Mouse (Mus musculus): ENCODE data around the gene Lmtk2. TPM values are rescaled to one million over a fixed set of nuclear protein-coding genes. Genes with fewer than 3 reads are reported as not detected.

Gene Lmtk2
- polyA plus RNA-seq, 1 experiment from 2014 or later: 4.1 TPM

GRCm38 (mm10) chr5:144221305-144221704, 121.1 kb downstream of the Lmtk2 start:
- 0 out of 2 replicates have a peak overlapping the region, but pooled peaks have one; percentile 17 for H3K27ac ChIP-seq (replicated peaks)
- 57% methylated on average over 4 of the region's 4 CpGs for WGBS
- peaks cover 10% of the 10 kb centered on the region for H3K36me3 ChIP-seq
- H3K9ac ChIP-seq: no peak overlapping the region
- peak overlapping the region; percentile 79 for H3K4me2 ChIP-seq
- ATAC-seq (ENCODE audit: extremely low read depth, insufficient number of reproducible peaks, low FRiP score, low TSS enrichment): no peak
- H3K9me3 ChIP-seq: no peaks in the 10 kb centered on the region
- H3K4me3 ChIP-seq: no peak overlapping the region
- H3K27me3 ChIP-seq (replicated peaks): no peaks in the 10 kb centered on the region
- peaks cover 25% of the 10 kb centered on the region for H3K4me1 ChIP-seq

GRCm38 (mm10) chr5:144222811-144223502, 122.7 kb downstream of the Lmtk2 start:
- H3K4me1 ChIP-seq: peaks cover 25% of the 10 kb centered on the region
- H3K4me3 ChIP-seq: peak overlapping the region; percentile 80
- H3K27ac ChIP-seq (replicated peaks): peak overlapping the region; percentile 67
- peak overlapping the region; percentile 79 for H3K4me2 ChIP-seq
- no peaks in the 10 kb centered on the region for H3K9me3 ChIP-seq
- H3K36me3 ChIP-seq: no peaks in the 10 kb centered on the region
- no peaks in the 10 kb centered on the region for H3K27me3 ChIP-seq (replicated peaks)
- WGBS: 2% methylated on average over 25 of the region's 25 CpGs
- no peak for ATAC-seq (ENCODE audit: extremely low read depth, insufficient number of reproducible peaks, low FRiP score, low TSS enrichment)
- peak overlapping the region; percentile 89 for H3K9ac ChIP-seq

GRCm38 (mm10) chr5:144223503-144223862, 123.2 kb downstream of the Lmtk2 start, which contains the start of gene Tecpr1:
Gene Tecpr1 (minus strand): TSS chr5:144223615.
- no peaks in the 10 kb centered on the region for H3K9me3 ChIP-seq
- H3K27me3 ChIP-seq (replicated peaks): no peaks in the 10 kb centered on the region
- peak within 1 kb of the TSS; percentile 80 for H3K4me3 ChIP-seq
- H3K4me1 ChIP-seq: peaks cover 25% of the 10 kb centered on the region
- peak within 1 kb of the TSS; percentile 79 for H3K4me2 ChIP-seq
- WGBS: 0% methylated on average over 37 of the region's 37 CpGs
- peak within 1 kb of the TSS; percentile 91 for H3K9ac ChIP-seq
- H3K36me3 ChIP-seq: no peaks in the 10 kb centered on the region
- H3K27ac ChIP-seq (replicated peaks): peak within 1 kb of the TSS; percentile 80
- ATAC-seq (ENCODE audit: extremely low read depth, insufficient number of reproducible peaks, low FRiP score, low TSS enrichment): peak; percentile 95

GRCm38 (mm10) chr5:144223899-144224816, 123.9 kb downstream of the Lmtk2 start:
- Histone ChIP-seq H3K4me3 (peak overlapping the region; percentile 80), H3K9me3 (no peaks in the 10 kb centered on the region), H3K27me3 (replicated peaks) (no peaks in the 10 kb centered on the region), H3K36me3 (no peaks in the 10 kb centered on the region), H3K4me1 (peaks cover 22% of the 10 kb centered on the region), H3K9ac (peak overlapping the region; percentile 91), H3K4me2 (peak overlapping the region; percentile 79), H3K27ac (replicated peaks) (peak overlapping the region; percentile 80)
- 25% methylated on average over 18 of the region's 18 CpGs for WGBS
- no peak for ATAC-seq (ENCODE audit: extremely low read depth, insufficient number of reproducible peaks, low FRiP score, low TSS enrichment)

- Histone ChIP-seq H3K27me3 (replicated peaks) (no peaks in the 10 kb centered on the region), H3K36me3 (no peaks in the 10 kb centered on the region), H3K9ac (no peak overlapping the region), H3K9me3 (peaks cover 6% of the 10 kb centered on the region; the same call in 1 of the 2 replicates), H3K4me2 (no peak overlapping the region), H3K27ac (replicated peaks) (no peak overlapping the region), H3K4me3 (no peak overlapping the region), H3K4me1 (peaks cover 21% of the 10 kb centered on the region)
- ATAC-seq (ENCODE audit: extremely low read depth, insufficient number of reproducible peaks, low FRiP score, low TSS enrichment): no peak
- 35% methylated on average over 11 of the region's 11 CpGs for WGBS
Measured at GRCm38 (mm10) chr5:144226220-144226619, 126.0 kb downstream of the Lmtk2 start.

GRCm38 (mm10) chr5:144230216-144230615, 130.0 kb downstream of the Lmtk2 start:
- no peak for ATAC-seq (ENCODE audit: extremely low read depth, insufficient number of reproducible peaks, low FRiP score, low TSS enrichment)
- no peak overlapping the region for H3K27ac ChIP-seq (replicated peaks)
- H3K27me3 ChIP-seq (replicated peaks): no peaks in the 10 kb centered on the region
- no peak overlapping the region for H3K4me2 ChIP-seq
- H3K36me3 ChIP-seq: no peaks in the 10 kb centered on the region
- H3K9me3 ChIP-seq: peaks cover 9% of the 10 kb centered on the region; the same call in 1 of the 2 replicates
- no peaks in the 10 kb centered on the region for H3K4me1 ChIP-seq
- H3K9ac ChIP-seq: no peak overlapping the region
- no peak overlapping the region for H3K4me3 ChIP-seq
- WGBS: 80% methylated on average over 7 of the region's 7 CpGs

- Histone ChIP-seq H3K9me3 (peaks cover 9% of the 10 kb centered on the region; the same call in 1 of the 2 replicates), H3K27me3 (replicated peaks) (no peaks in the 10 kb centered on the region), H3K4me1 (no peaks in the 10 kb centered on the region), H3K4me2 (no peak overlapping the region), H3K36me3 (no peaks in the 10 kb centered on the region), H3K27ac (replicated peaks) (no peak overlapping the region), H3K4me3 (no peak overlapping the region), H3K9ac (no peak overlapping the region)
- no peak for ATAC-seq (ENCODE audit: extremely low read depth, insufficient number of reproducible peaks, low FRiP score, low TSS enrichment)
- 67% methylated on average over 1 of the region's 1 CpGs for WGBS
Measured at GRCm38 (mm10) chr5:144231410-144231809, 131.2 kb downstream of the Lmtk2 start.

GRCm38 (mm10) chr5:144232531-144232930, 132.3 kb downstream of the Lmtk2 start:
- Histone ChIP-seq H3K4me3 (no peak overlapping the region), H3K27ac (replicated peaks) (no peak overlapping the region), H3K9ac (no peak overlapping the region), H3K36me3 (no peaks in the 10 kb centered on the region), H3K4me2 (no peak overlapping the region), H3K27me3 (replicated peaks) (no peaks in the 10 kb centered on the region), H3K9me3 (peaks cover 9% of the 10 kb centered on the region; the same call in 1 of the 2 replicates), H3K4me1 (no peaks in the 10 kb centered on the region)
- ATAC-seq (ENCODE audit: extremely low read depth, insufficient number of reproducible peaks, low FRiP score, low TSS enrichment): no peak
- 84% methylated on average over 5 of the region's 5 CpGs for WGBS

GRCm38 (mm10) chr5:144234222-144234621, 134.0 kb downstream of the Lmtk2 start:
- WGBS: 64% methylated on average over 6 of the region's 6 CpGs
- no peak overlapping the region for H3K9ac ChIP-seq
- no peaks in the 10 kb centered on the region for H3K4me1 ChIP-seq
- H3K4me3 ChIP-seq: no peak overlapping the region
- ATAC-seq (ENCODE audit: extremely low read depth, insufficient number of reproducible peaks, low FRiP score, low TSS enrichment): no peak
- H3K27me3 ChIP-seq (replicated peaks): no peaks in the 10 kb centered on the region
- H3K4me2 ChIP-seq: no peak overlapping the region
- peaks cover 9% of the 10 kb centered on the region; the same call in 1 of the 2 replicates for H3K9me3 ChIP-seq
- H3K27ac ChIP-seq (replicated peaks): no peak overlapping the region
- no peaks in the 10 kb centered on the region for H3K36me3 ChIP-seq

- 81% methylated on average over 7 of the region's 7 CpGs for WGBS
- Histone ChIP-seq H3K4me2 (no peak overlapping the region), H3K36me3 (no peaks in the 10 kb centered on the region), H3K4me3 (no peak overlapping the region), H3K9ac (no peak overlapping the region), H3K27ac (replicated peaks) (no peak overlapping the region), H3K27me3 (replicated peaks) (no peaks in the 10 kb centered on the region), H3K9me3 (peaks cover 9% of the 10 kb centered on the region; the same call in 1 of the 2 replicates), H3K4me1 (no peaks in the 10 kb centered on the region)
- no peak for ATAC-seq (ENCODE audit: extremely low read depth, insufficient number of reproducible peaks, low FRiP score, low TSS enrichment)
Measured at GRCm38 (mm10) chr5:144234714-144235113, 134.5 kb downstream of the Lmtk2 start.
